Mouse (Mus musculus) liver, embryonic 14.5 days (tissue): Measurements from ENCODE around the gene Tmem221.

Experiments
- CTCF ChIP-seq: IDR thresholded peaks from 2 replicates; pipeline ENCODE4 v1.5.1; 2016; ENCODE audit warnings: antibody characterized with exemption, low read depth, control low read depth
- EP300 ChIP-seq: IDR thresholded peaks from 2 replicates; pipeline ENCODE4 v1.6.1; 2016; ENCODE audit warnings: antibody characterized with exemption, low read depth

- TF ChIP-seq CTCF (no peak), EP300 (no peak)
These were observed 16.3 kb upstream of the Tmem221 start for GRCm38 (mm10) chr8:71575020-71575419.
